Mouse (Mus musculus): ENCODE measurements around the gene Jup.

DNA sequence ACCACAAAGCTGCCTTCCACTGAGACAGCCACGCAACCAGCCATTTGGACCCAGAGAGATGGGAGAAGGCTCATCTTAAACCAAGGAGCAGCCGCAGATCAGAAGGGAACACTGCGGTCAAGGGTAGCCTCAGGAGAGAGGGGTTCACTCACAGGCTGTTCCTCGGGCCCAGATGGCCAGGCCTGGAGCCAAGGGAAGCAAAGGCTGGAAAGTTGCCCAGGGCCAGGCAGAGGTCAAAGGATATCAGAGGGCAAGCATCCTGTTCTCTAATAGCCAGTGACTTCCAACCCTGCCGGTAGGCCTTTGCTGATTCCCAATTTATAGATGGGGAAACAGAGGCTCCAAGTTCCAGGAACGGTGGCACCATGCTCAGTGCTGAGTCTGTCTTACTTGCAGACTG lies 9.0 kb downstream of the Jup start:
- TF ChIP-seq TAL1 (IDR thresholded peaks at IDR 0.05; ENCODE audit: low read length): no peak
- no peak for TF ChIP-seq GATA1 (IDR thresholded peaks at IDR 0.05; ENCODE audit: low read length)

Data from erythroblast, embryonic 14.5 days (primary cell).